Mouse (Mus musculus): ENCODE measurements at regions not wholly inside any gene's neighbourhood (a gene's known extent, or its start where the extent isn't known, plus 50 kb on each side); places are given as distances from the start of the nearest gene placed in this dataset.

DNA sequence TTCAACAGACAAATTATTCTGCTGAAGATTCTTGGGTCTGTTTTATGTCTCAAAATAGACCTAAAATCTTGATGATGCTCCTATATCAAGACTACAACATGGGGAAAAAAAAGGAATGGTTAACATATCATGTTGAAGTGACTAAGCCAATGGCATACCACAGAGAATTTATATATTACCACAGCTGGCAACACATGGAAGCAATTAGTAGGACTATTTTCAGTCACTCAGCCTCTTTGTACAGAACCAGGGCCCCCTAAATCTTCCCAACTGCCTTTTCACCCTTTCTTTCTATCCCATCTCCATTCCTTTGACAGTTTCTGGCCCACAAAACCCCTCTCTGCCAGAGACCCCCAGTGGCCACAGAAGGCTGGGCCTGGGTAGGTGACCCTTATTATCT is 206.2 kb upstream of the Atp11b start:
- no peak for DNase-seq

- DNase-seq: no peak
Measured at GRCm38 (mm10) chr3:35551791-35552190, 202.1 kb upstream of the Atp11b start.

GRCm38 (mm10) chr3:35560425-35560824 is 193.5 kb upstream of the Atp11b start:
- DNase-seq: no peak

GRCm38 (mm10) chr3:35574402-35574801 is 179.5 kb upstream of the Atp11b start:
- no peak for DNase-seq
